8 mouse cellular contexts compared by ENCODE assay signal in the genomic region with DNA sequence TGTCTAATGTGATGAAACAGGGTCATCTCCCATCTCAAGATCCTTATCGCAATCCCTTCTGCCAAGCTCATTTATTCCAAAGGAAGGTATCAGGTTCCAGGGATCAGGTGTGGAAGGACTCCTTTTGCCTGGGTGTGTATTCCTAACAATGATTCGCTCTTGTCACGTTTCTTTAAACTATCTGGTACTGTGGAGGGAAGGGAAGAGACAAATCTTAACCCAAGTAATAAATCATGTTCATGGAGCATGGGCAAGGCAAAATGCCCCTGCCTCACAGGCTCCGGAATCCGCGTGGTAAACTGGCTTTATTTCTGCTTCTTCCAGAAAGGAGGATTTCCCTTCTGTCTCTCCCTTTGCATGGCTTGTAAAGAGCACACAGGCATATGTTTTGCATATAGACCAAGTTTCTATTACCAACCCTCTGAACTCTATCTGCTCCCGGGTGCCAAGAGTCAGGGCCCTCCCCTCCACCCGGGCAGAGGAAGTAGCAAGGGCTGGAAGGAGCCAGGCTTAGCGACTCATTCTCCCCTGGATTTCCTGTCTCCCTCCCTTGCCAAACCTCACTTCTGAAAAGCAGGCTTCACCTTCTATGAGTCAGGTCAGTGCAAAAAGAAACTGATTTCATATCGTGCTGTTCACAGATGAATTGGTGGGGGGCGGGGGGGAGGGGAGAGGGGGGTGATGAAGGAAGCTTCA. TPM values are rescaled to one million over a fixed set of nuclear protein-coding genes. Genes with fewer than 3 reads are reported as not detected.
DNase-seq lines count a peak whose midpoint lies in the region; ATAC-seq and TF ChIP-seq lines count a peak whose summit lies in the region.

No protein-coding gene starts in this region.

- no peak overlapping the region for H3K4me3 ChIP-seq in limb, embryonic 15.5 days
- H3K4me3 ChIP-seq in cerebellum, adult 2 months (replicated peaks; ENCODE audit: insufficient read depth, low read depth, low read length) = no peak overlapping the region

- DNase-seq in cerebellum, postnatal 14 days = peak; percentile 15 to 22
- DNase-seq in cerebellum, adult 11-12 months = no peak
- peak; percentile 14 to 39 for DNase-seq in adrenal gland, postnatal 36 days
- peak; percentile 3 to 18 for DNase-seq in heart, postnatal 14 days
- DNase-seq in urinary bladder, postnatal 4 days (ENCODE audit: low spot score in 2 of 2) = no peak
- DNase-seq in cerebellum, adult 2 months = no peak
- no peak for DNase-seq in left cerebral cortex, postnatal 25 days (ENCODE audit: low spot score in 2 of 2)

- H3K36me3 ChIP-seq in limb, embryonic 15.5 days = no peaks in the 10 kb centered on the region

- peak overlapping the region; percentile 70 for H3K27ac ChIP-seq in limb, embryonic 15.5 days
- no peak overlapping the region for H3K27ac ChIP-seq in cerebellum, adult 2 months (ENCODE audit: insufficient read depth, low read length)

- intact Hi-C loops in heart, postnatal 14 days (cut with DNase I) = no loop called here
- intact Hi-C loops in left cerebral cortex, postnatal 25 days (cut with DNase I) = no loop called here

- TF ChIP-seq POLR2A in cerebellum, adult 2 months (IDR thresholded peaks at IDR 0.05; ENCODE audit: borderline replicate concordance, insufficient read depth, low read length) = no peak

- no peaks in the 10 kb centered on the region for H3K9me3 ChIP-seq in limb, embryonic 15.5 days

- no peak for TF ChIP-seq CTCF in cerebellum, adult 2 months (IDR thresholded peaks at IDR 0.05; ENCODE audit: borderline replicate concordance, insufficient read depth, low read depth, low read length)

- H3K4me1 ChIP-seq in limb, embryonic 15.5 days = peaks cover 12% of the 10 kb centered on the region
- H3K4me1 ChIP-seq in cerebellum, adult 2 months (ENCODE audit: control insufficient read depth, insufficient read depth, low read length) = no peaks in the 10 kb centered on the region

- peak; percentile 67; the same call in 1 of the 2 replicates for ATAC-seq in limb, embryonic 15.5 days (ENCODE audit: insufficient number of reproducible peaks, low FRiP score, low TSS enrichment, low read depth)

- peak overlapping the region; percentile 23 for H3K4me2 ChIP-seq in limb, embryonic 15.5 days

- no peak overlapping the region for H3K9ac ChIP-seq in limb, embryonic 15.5 days

- 41% methylated on average over 11 of the region's 11 CpGs for WGBS in limb, embryonic 15.5 days
- WGBS in cerebellum, adult 2 months = 42% methylated on average over 11 of the region's 11 CpGs

- H3K27me3 ChIP-seq in limb, embryonic 15.5 days = no peaks in the 10 kb centered on the region
- no peaks in the 10 kb centered on the region for H3K27me3 ChIP-seq in cerebellum, adult 2 months (ENCODE audit: control insufficient read depth, insufficient read depth, low read length)

RNA-seq across cellular contexts. Expression of a gene that starts 26.6 kb away (rescaled TPM):
- 1 to 10 TPM in 1 of 2 experiments, under 1 TPM in 1; 0.13 to 1.1 TPM for total RNA-seq in adrenal gland, postnatal 36 days (2021)
- not detected for total RNA-seq in heart, postnatal 14 days (2021)
- polyA plus RNA-seq in limb, embryonic 15.5 days (2015; fragmentation: Nextera tagmentation; extraction: Ambion mirVana) = 0.06 TPM in 1 of 2 replicates, not detected in the other
- not detected in 2 replicates for polyA plus RNA-seq in cerebellum, adult 2 months (2012; rRNA removed)
- total RNA-seq in left cerebral cortex, postnatal 25 days (2021) = not detected

Comparison
In these comparisons a context has a peak if more than half of its experiments do, and no peak if none do; other contexts are left out.
1. DNase-seq: peak in cerebellum, postnatal 14 days (2 of 2), adrenal gland, postnatal 36 days (2 of 2) and heart, postnatal 14 days (2 of 2); none in cerebellum, adult 11-12 months (single experiment), urinary bladder, postnatal 4 days (0 of 2), cerebellum, adult 2 months (0 of 2) and left cerebral cortex, postnatal 25 days (0 of 2).